Mouse (Mus musculus) left cerebral cortex, postnatal 4 days (tissue): Measurements from ENCODE around the gene Ago1. TPM values are rescaled to one million over a fixed set of nuclear protein-coding genes. Genes with fewer than 3 reads are reported as not detected.

Source experiments
- DNase-seq: peaks from one replicate; pipeline ENCODE4 v3.0.0-alpha.2; 2022
- intact Hi-C: fragments of 180-260 bp; cut with DNase I; formaldehyde crosslinking; loops from one replicate; pipeline ENCODE4 v1.15.1; 2025
- total RNA-seq, 2 experiments: library from RNA; stranded (reverse); gene quantifications; 2 replicates each; pipeline ENCODE4 v1.2.3; 2021

The Ago1 gene
- total RNA-seq: 10 to 100 TPM; 95.9 to 99.0 TPM

- intact Hi-C loops: no loop called here
- DNase-seq: peak; percentile 98
Measured at GRCm38 (mm10) chr4:126468285-126468901, at the start of gene Ago1. Ago1 (minus strand) TSS chr4:126468583.

GRCm38 (mm10) chr4:126512308-126513066, 44.1 kb upstream of the Ago1 start:
- intact Hi-C loops: no loop called here
- DNase-seq: no peak

GRCm38 (mm10) chr4:126511013-126511412, 42.6 kb upstream of the Ago1 start:
- DNase-seq: no peak
- intact Hi-C loops: no loop called here

GRCm38 (mm10) chr4:126509072-126509471, 40.7 kb upstream of the Ago1 start:
- intact Hi-C loops: no loop called here

GRCm38 (mm10) chr4:126508110-126508899, 39.9 kb upstream of the Ago1 start:
- intact Hi-C loops: no loop called here
- DNase-seq: no peak

More at GRCm38 (mm10) chr4:126509072-126509471, 40.7 kb upstream of the Ago1 start:
- DNase-seq: no peak

GRCm38 (mm10) chr4:126502977-126503309, 34.6 kb upstream of the Ago1 start:
- DNase-seq: no peak
- intact Hi-C loops: no loop called here

- intact Hi-C loops: no loop called here
Measured at GRCm38 (mm10) chr4:126502141-126502976, 34.0 kb upstream of the Ago1 start.

GRCm38 (mm10) chr4:126498601-126499000, 30.2 kb upstream of the Ago1 start:
- no peak for DNase-seq
- intact Hi-C loops: no loop called here

More at GRCm38 (mm10) chr4:126502141-126502976, 34.0 kb upstream of the Ago1 start:
- peak; percentile 23 for DNase-seq

GRCm38 (mm10) chr4:126496963-126497362, 28.6 kb upstream of the Ago1 start:
- DNase-seq: no peak
- intact Hi-C loops: no loop called here

- intact Hi-C loops: no loop called here
- no peak for DNase-seq
Measured at GRCm38 (mm10) chr4:126495942-126496790, 27.8 kb upstream of the Ago1 start.

GRCm38 (mm10) chr4:126495453-126495852, 27.1 kb upstream of the Ago1 start:
- DNase-seq: no peak
- intact Hi-C loops: no loop called here

GRCm38 (mm10) chr4:126493416-126493815, 25.0 kb upstream of the Ago1 start:
- intact Hi-C loops: no loop called here
- no peak for DNase-seq

GRCm38 (mm10) chr4:126491977-126492376, 23.6 kb upstream of the Ago1 start:
- intact Hi-C loops: no loop called here
- no peak for DNase-seq

GRCm38 (mm10) chr4:126490726-126491125, 22.3 kb upstream of the Ago1 start:
- intact Hi-C loops: no loop called here
- DNase-seq: no peak

GRCm38 (mm10) chr4:126489811-126490210, 21.4 kb upstream of the Ago1 start:
- intact Hi-C loops: no loop called here
- DNase-seq: no peak

- intact Hi-C loops: no loop called here
- no peak for DNase-seq
Measured at GRCm38 (mm10) chr4:126486217-126486616, 17.8 kb upstream of the Ago1 start.

GRCm38 (mm10) chr4:126485065-126485464, 16.7 kb upstream of the Ago1 start:
- DNase-seq: no peak
- intact Hi-C loops: no loop called here

- DNase-seq: no peak
- intact Hi-C loops: no loop called here
Measured at GRCm38 (mm10) chr4:126483874-126484273, 15.5 kb upstream of the Ago1 start.

GRCm38 (mm10) chr4:126482951-126483350, 14.6 kb upstream of the Ago1 start:
- no peak for DNase-seq
- intact Hi-C loops: no loop called here

- intact Hi-C loops: no loop called here
- no peak for DNase-seq
Measured at GRCm38 (mm10) chr4:126481461-126481860, 13.1 kb upstream of the Ago1 start.
